Mouse (Mus musculus): ENCODE results near the gene Esrp2.

Esrp2 gene

DNA sequence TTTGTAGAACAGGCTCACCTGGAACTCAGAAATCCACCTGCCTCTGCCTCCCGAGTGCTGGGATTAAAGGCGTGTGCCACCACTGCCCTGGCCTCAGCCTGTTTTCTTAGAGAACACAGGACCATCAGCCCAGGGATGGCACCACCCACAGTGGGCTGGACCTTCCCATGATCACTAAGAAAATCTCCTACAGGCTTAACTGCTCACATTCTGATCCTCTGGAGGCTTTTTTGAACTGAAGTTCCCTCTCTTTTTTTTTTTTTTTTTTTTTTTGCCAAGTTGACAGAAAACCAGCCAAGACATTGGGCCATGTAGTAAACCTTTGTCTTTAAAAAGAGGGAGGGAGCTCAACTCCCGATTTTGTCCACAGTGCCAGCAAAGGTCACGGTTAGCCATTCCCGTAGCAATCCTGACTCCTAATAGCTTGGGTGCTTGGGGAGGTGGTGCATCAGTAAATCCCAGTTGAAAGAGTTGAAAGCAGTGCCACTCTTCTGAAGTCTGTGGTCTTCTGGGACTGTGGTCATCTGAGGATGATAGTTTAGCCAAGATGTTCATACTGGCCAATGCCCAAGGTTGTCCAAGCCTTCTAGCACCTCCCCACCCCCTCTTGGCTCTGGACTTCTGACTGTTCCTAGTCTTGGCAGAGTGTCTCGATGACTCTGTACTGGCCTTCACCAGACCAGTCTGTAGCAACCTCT is 11.2 kb upstream of the Esrp2 start:
- DNase-seq (ENCODE audit: low read depth, low spot score) = no peak

DNA sequence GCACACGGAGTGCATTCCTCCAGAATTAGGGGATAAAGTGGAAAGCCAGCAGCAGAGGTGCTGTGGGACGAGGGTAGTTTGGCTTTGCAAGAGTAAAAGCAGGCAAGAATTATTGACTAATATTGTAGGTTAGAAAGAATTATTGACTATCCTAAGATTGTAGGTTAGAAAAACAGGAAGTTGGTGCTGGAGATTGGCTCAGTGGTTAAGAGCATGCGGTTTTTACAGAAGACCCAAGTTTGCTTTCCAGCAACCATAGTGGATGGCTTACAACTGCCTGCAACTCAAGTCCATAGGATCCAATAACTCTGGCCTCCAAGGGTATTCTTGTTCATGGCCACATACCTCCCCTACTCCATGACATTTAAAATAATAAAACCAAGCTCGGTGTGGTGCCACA is 9.2 kb upstream of the Esrp2 start:
- no peak for DNase-seq (ENCODE audit: low read depth, low spot score)

DNA sequence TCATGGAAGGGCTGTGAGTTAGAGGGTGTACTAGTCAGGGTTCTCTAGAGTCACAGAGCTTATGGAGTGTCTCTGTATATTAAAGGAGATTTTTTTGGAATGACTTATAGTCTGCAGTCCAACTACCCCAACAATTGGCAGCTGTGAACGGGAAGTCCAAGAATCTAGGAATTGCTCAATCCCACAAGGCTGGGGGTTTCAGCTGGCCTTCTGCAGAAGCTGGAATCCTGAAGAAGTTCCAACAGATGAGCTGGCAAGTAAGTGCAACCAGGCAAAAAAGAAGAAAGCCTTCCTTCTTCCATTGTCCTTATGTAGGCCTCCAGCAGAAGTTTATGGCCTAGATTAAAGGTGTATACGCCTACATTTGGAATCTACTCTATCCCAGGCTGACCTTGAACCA is 8.6 kb upstream of the Esrp2 start:
- no peak for DNase-seq (ENCODE audit: low read depth, low spot score)

DNA sequence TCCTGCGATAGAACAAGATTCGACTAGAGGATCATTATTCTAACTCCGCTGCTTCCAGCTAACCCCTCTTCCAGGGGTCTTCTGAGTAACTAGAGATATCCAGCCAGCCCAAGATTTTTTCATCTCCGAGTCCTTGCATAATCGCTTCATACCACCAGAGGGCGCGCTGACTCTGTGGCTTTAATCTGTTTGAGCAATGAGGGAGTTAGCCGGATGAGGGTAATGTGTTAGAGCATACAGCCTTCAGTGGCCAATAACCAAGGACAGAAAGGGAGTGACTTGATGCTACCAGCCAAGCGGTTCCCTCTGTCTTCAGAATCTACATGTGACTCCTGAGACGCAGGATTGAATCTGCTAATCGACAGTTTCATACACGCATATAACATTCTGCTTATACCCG is 4.0 kb upstream of the Esrp2 start:
- DNase-seq (ENCODE audit: low read depth, low spot score) = peak; percentile 90

DNA sequence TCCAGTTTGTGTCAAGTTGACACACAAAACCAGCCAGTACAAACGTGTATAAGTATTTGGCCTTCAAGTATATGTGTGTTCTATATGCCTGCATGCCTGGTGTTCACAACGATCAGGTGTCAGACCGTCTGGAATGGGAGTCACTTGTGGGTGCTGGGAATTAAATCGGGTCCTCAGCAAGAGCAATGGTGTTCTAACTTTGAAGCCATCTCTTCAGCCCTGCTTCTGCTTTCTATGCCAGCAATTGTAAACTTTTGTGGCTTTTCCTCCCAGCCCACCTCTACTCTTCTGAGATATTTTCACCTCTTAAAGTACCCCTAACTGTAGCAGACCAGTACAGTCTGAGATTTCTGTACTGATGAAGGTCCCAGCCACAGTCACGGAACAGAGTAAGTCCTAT is 3.4 kb upstream of the Esrp2 start:
- no peak for DNase-seq (ENCODE audit: low read depth, low spot score)

DNA sequence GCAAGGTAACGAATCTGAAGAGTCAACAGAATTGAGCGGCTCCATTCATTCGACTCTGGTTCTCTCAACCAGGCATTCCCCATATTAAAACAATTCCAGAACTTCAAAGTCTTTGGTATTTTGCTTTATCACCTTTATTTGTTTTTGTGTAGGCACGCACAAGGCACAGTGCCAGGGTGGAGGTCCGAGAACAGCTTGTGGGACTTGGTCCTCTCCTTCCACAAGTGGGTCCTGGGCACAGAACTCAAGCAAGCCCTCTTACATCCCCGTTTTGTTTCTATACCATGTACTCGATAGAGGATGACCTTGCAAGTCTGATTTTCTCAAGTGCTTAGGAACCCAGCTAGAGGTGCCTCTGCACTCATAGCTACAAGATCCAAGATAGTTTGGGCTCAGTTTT is 1.8 kb upstream of the Esrp2 start:
- no peak for DNase-seq (ENCODE audit: low read depth, low spot score)

DNA sequence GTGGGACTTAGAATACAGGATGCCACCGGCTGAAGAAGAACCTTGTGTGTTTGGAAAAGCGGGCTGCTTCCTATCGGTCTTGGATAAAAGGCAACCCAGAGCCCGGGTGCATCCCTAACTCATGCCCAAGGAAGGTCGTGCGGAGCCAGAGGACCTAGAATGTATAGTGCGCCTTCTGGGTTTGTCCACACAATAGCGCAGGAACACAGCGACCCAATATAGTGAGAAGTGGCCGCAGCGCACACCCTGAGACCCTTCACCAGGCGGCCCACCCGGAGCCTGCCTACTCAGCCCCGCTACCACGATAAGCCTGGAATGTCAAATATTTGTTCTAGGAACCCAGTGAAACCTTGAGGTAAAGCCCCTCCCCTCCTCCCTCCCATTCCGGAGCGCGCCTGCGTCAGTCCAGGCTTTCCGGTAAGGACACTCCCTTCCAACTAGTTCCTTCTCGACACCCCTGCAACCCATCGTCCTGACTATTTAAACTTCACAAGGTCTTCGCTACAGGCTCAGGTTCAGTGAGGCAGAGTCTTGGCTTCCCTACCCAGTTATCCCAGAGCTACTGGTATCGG is 1.2 kb upstream of the Esrp2 start:
- peak; percentile 94 for DNase-seq (ENCODE audit: low read depth, low spot score)

DNA sequence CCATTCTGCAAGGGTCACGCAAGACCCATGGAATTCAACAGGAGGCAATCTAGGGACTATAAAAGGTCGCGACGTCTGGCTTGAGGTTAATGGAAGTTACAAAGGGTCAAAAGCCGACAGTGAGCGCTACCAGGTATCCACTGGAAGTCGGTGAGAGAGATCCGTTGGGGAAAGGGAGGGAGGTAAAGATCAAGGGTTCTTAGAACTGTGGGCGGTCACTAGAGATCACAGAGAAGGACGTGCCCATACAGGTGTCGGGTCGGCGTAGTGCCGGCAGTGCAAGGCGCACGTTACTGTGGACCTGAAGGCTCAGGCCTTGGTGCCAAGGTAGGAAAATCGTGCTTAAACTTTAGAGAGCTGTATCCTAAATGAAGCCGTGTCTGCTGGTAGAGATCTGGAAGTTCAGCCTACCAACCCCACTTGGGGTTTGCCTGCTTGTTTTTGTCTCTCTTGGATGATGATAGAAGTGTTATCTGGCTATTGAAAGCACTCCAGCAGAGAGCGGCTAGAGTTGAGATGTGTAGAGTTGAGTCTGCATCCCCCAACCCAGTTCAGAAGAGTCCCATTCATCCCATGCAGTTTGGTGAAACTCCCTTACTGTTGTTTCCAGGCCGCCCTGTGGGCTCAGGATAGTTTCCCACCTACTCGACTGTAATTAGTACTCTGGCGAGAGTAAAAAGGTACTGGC is 588 bp upstream of the Esrp2 start:
- no peak for DNase-seq (ENCODE audit: low read depth, low spot score)

DNA sequence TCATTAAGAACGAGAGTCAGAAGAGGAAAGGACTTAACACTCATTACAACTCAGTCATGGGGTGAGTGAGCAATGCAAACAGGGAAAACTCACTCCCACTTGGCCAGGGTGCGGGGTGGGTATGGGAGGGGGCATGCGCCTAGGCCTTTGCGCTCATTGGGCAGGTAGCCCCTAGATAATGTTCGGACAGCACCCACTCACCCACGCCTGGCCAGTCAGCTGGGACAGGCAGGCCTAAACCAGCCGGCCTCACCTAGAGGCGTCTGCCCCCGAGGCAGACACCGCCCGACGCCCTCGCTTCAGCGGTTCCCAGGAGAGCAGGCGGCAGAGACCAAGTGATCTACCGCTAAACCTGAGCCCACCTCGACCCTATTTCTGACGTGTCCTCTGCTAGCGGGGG is 1.1 kb downstream of the Esrp2 start:
- no peak for DNase-seq (ENCODE audit: low read depth, low spot score)

DNA sequence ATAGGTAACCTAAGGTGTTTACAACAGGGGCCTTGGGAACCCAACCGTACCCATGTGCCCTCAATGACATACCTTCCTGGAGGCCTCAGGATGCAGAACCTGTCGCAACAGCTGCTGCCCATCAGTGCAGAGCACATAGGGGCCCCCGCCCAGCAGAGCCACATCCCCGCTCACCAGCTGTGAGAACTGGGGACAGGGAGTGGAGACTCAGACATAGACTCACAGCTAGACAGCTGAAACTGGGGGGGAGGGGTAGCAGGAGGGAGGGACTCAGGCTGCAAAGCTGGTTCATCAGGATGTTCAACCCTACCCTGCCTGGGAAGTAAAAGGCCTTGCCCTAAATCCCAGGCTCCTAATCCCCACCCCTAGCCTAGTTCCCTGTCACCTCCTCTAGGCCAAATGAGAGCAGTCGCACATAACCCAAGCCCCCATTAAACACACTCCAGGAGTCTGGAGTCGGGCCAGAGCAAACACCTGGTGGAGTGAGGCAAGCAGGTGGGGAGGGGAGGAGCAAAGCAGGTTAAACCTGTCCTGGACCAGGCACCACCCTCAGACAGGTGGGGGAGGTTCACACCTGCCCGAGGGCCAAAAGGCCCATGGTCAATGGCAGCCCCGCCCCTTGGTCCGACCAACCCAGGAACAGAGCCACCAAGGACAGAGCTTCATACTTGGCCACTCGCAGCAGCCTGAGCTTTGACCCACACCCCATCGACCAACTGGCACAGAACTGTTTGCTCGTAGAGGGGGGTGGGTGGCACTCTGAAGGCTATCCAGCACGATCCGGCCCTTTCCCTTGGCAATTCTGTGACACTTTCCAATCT is 1.8 kb downstream of the Esrp2 start:
- peak; percentile 70 for DNase-seq (ENCODE audit: low read depth, low spot score)

DNA sequence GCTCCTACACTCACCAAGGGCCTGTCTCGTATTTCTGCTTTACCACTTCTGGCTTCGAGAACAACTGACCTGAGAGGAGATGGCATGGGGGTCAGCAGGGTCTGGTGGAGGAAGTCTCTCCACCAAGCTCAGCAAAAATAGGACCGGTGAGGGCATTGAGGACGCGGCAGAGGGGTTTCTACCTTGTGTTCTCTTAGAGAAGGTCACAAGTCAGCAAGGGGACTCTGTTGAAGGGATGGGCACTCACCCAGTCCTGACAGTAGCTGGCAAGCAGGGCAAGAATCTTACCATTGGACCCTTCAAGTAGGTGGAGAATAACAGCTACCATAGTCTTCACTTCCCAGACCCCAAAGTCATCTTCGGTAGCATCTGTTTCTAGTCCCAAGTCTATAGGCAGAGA is 2.8 kb downstream of the Esrp2 start:
- DNase-seq (ENCODE audit: low read depth, low spot score) = no peak

DNA sequence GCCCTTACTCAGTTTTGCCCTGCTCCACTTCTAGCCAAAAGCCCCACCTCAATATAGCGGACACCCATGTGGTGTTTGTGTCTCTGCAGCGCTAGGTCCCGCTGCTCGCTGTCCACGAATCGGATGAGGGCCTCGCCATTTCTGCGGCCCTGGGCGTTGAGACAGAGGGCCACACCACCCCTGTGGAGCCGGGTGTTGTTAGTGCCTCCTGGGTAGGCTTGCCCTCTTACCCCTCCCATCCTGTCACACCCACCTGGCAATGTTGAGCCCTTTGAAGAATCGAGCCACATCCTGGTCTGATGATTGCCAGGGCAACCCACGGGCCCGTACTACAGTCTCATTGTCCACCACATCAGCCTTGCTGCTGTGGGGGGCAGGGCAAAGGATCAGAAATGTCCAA is 3.2 kb downstream of the Esrp2 start:
- DNase-seq (ENCODE audit: low read depth, low spot score) = no peak

DNA sequence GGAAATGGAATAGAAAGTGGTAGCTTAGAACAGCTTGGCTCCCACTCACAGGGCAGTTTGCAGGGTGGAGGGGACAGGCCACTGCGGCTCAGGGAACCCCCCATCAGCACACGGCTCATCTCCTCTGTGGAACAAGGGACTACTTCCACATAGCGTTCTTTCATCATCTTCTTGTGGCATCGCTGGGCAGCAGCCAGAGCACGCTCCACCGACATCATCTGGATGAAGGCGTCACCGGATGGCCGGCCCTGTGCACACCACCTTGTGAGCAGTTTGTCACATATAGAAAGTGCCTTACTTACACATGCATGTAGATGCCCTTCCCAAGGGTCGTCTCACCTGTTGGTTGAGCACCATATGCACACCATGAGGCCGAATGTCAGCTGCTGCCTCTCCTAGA is 4.4 kb downstream of the Esrp2 start:
- no peak for DNase-seq (ENCODE audit: low read depth, low spot score)

DNA sequence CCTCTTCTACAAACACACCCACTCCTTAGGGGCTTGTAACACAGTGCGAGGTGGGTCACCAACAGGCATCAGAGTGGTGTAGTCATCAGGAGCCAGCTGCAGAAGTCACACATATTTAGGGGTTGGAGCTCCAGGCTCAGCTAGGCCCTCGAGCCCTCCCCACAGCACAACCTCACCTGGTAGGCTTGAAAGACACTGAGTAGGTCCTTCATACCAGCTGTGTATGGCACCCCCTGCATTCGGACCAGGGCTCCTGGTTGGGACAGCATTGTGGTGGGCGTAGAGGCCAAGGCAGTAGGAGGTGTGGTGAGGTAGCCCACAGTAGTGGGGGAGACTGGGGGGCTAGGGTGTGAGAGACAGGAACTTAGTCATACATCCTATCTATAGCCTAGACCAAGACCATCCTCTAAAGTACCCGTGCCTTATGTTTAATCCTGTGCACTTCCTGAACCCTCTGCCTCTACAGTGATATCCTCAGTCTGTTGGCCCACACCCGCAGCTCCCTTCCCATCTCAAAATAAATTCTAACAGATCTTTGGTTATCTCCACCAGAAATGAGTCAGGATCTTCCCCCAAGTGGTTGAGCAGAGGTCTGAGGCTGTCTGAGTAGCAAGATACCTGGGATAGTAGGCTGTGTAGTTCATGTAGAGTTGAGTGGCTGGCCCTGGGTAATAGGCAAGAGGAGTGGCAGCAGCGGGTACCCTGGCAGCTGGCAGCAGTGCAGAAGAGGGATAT is 5.1 kb downstream of the Esrp2 start:
- no peak for DNase-seq (ENCODE audit: low read depth, low spot score)

DNA sequence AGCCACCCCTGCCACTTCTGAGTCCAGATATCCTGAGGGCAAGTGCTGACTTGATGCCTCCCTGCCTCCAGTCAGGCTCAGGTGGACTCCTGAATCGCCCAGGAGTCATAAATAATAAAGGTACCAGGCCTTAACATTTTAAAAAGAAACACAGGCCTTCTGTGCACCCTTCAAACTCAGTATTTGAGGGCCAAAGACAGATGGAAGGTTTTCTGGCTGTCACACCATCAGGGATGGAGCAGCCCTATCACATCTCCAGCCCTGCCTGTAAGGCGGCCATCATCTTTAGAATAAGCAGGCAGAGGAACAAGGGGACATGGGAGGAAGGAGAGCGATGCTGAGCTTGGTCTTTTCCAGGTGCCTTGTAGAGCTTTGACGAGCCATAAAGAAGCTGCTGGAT is 5.8 kb downstream of the Esrp2 start:
- DNase-seq (ENCODE audit: low read depth, low spot score) = no peak

DNA sequence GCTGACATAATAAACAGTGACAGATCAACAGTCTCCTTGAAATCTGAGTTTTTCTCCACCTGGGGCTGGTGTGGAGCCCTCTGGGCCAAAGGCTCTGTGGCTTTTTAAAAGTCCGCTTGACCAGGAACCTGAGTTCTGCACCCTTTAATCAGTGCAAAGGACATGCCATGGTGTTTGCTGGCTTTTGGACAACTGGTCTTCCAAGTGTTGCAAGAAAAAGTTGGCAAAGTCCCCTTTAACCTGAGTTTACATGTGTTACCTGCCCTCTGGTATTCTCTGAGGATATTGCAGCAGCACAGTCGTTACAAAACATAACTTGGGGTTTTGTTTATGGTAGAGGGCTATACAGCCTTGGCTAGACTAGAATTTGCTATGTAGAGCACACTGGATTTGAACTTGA is 6.3 kb downstream of the Esrp2 start:
- no peak for DNase-seq (ENCODE audit: low read depth, low spot score)

DNA sequence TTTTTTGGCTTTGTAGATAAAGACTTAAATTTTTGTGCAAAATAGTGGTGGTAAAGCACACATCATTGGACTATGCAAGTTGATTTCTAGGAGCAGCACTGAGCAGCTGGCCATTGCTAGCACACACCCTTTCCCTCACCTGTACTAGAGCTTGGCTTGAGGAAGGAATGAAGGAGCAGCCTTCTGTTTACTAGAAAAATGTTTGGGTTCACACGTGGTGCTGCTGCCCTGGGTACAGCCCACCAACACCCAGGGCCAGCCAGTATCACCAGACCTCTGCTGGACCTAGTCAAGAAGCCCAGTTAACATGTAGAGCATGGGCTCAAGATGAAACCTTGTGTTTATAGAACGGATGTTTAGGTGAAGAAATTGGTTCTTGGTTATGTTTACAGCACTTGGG is 6.8 kb downstream of the Esrp2 start:
- no peak for DNase-seq (ENCODE audit: low read depth, low spot score)

DNA sequence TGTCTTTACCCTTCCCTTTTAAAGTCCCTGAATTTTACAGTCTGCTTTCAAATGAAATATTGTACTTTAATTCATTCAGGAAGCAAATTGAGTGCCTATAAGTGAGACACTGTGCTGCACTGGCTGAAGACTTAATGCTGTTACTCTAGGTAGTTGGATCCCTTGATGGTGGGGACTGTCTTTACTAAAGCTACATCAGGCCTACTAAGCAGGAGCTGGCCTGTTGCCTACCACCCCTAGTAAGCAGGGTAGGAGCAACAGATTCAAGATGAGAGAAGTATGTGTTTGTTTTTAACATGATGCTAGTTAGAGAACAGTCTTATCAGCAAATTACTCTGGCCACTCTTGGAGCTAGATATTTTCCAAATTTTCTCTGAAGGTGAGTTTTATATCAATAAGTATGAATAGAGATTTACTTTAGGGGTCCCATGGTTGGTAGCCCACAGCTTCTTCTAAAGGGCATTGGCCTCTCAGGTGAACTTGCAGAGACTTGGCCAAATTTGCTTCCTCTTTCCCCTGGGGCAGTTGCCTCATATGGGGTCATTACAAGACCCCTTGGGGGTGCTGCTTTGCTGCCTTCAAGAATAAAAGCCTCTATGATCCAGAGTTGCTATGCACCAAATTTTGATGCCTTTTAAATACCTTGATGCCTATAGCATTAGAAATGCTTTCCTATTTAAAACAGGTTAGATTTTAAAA is 7.4 kb downstream of the Esrp2 start:
- DNase-seq (ENCODE audit: low read depth, low spot score) = no peak

DNA sequence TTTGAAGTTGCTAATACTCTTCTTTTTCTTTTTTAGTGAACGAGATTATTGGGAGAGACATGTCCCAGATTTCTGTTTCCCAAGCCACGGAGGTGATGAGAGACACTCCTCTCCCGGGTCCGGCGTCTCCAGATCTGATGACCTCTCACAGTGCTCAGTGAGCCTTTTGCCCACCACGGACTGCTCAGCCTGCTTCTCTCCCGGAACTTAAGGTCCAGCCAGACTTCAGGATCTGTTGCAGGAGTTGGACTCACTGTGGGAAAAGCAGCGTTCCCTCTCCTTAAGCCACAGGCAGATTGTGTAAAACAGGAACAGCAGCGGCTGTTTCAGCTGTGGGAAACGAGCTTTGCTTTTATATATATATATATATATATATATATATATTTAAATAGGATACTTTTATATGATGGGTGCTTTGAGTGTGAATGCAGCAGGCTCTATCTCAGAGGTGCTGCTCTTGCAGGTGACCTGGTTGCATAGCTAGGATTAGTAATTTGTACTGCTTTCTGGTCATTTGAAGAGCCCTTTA is 8.8 kb downstream of the Esrp2 start:
- DNase-seq (ENCODE audit: low read depth, low spot score) = no peak

DNA sequence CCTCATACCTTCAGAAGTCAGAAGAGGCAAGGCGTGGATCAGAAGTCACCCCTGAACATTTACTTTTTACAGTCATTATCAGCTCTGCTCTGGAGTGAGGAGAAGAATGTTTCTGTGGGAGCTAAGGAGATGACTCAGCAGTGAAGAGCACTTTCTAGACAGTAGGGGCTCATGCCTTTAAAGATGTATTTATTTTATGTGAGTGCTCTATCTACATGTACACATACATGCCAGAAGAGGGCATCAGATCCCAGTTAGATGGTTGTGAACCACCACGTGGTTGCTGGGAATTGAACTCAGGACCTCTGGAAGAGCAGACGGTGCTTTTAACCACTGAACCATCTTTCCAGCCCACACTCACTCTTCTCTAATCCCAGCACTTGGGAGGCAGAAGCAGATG is 9.7 kb downstream of the Esrp2 start:
- DNase-seq (ENCODE audit: low read depth, low spot score) = peak; percentile 63

DNA sequence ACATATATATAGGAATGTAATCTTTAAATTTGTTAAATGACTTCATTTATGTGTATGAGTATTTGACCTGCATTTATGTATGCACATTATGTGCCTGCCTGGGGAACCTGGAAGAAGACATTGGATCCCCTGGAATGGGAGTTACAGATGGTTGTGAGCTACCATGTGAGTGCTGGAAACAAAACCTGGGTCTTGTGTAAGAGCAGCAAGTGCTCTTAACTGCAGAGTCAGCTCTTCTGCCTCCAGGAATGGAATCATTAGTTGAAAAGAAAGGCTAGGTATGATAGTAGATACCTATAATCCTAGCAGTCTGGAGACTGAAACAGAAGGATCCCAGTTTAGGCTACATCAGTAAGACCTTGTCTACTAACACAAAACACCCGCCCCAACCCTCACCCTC is 10.7 kb downstream of the Esrp2 start:
- no peak for DNase-seq (ENCODE audit: low read depth, low spot score)
